Mouse (Mus musculus): ENCODE results near the gene Atp6ap1l. TPM values are rescaled to one million over a fixed set of nuclear protein-coding genes. Genes with fewer than 3 reads are reported as not detected.
A peak's percentile ranks its signal among the peaks of the same experiment; 100 is the strongest.

The Atp6ap1l gene
- polyA plus RNA-seq, 1 experiment from 2014 or later, result not detected

DNA sequence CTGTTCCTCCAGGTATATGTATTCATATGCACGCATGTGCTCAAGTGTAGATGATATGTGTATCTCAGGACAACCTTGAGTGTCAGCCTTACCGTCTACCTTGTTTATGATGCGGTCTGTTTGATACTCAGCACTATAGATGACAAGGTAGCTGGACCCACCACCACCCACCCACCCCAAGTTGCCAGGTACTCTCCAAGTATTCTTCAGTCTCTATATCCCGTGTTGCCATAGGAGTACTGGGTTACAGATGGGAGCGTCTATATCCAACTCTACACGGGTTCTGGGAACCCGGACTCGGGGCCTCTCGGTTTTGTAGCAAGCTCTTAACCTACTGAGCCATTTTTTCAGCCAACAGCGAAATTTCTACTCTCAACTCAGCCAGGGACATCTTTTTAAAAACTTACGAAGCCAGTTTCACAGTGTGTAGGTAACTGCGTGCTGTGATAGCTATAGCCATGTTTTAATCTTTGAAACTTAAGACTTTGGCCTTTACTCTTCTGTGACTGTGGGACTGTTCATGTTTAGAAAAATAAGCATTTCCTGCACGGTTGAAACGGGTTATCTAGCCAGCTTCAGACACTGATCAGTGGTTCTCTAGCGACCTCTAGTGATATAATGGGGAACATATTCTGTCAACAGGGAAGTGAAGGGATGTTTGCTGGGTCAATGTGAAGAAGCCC is 64.5 kb downstream of the Atp6ap1l start:
- ATAC-seq (replicated peaks; ENCODE audit: low FRiP score) (peak; percentile 50; the same call in 1 of the 2 replicates), DNase-seq (ENCODE audit: low spot score) (no peak)
- H3K9ac ChIP-seq (ENCODE audit: low read depth, low read length), result no peak overlapping the region
- no peak overlapping the region for H3K27ac ChIP-seq (ENCODE audit: low read depth, low read length)
- no peaks in the 10 kb centered on the region; the same call in 1 of the 2 replicates for H3K4me1 ChIP-seq (replicated peaks; ENCODE audit: control insufficient read depth, insufficient read depth, low read length)
- H3K9me3 ChIP-seq (ENCODE audit: control insufficient read depth, low read length), result no peaks in the 10 kb centered on the region
- no peaks in the 10 kb centered on the region for H3K36me3 ChIP-seq (ENCODE audit: control insufficient read depth, insufficient read depth, low read length)
- H3K27me3 ChIP-seq (replicated peaks; ENCODE audit: control insufficient read depth, insufficient read depth, low read length), result no peaks in the 10 kb centered on the region
- no peak overlapping the region for H3K4me2 ChIP-seq
- no peak overlapping the region for H3K4me3 ChIP-seq (ENCODE audit: low read depth, low read length)
- 51% methylated on average over 15 of the region's 15 CpGs for WGBS

DNA sequence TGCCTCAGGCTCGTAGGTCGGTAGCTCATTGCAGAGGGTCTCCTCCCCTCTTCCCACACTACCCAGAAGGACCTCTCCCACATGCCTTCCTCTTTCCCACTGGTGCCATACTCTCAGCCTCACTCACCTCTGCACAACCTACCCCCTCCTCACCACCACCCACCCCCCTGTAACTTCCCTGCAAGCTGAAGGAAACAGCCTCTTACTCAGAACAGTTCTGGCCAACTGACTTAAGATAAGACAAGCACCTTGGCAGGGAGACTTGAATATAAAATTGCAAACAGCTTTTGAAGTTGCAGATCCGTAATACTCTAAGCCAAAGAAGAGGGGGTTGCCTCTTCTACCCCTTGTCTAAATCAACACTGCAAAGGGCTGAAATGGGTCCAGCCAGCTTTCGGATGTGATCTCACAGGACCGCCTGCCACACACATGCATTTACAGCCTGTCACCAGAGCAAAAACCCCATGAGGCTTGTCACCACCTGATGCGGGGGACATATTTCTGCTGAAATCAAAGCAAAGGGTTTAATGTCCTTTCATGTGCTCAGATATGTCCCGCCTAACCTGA is 71.4 kb downstream of the Atp6ap1l start:
- Histone ChIP-seq H3K27me3 (replicated peaks; ENCODE audit: control insufficient read depth, insufficient read depth, low read length) (no peaks in the 10 kb centered on the region), H3K9me3 (ENCODE audit: control insufficient read depth, low read length) (no peaks in the 10 kb centered on the region), H3K4me3 (ENCODE audit: low read depth, low read length) (no peak overlapping the region), H3K36me3 (ENCODE audit: control insufficient read depth, insufficient read depth, low read length) (no peaks in the 10 kb centered on the region), H3K9ac (ENCODE audit: low read depth, low read length) (no peak overlapping the region), H3K4me1 (replicated peaks; ENCODE audit: control insufficient read depth, insufficient read depth, low read length) (no peaks in the 10 kb centered on the region), H3K27ac (ENCODE audit: low read depth, low read length) (no peak overlapping the region), H3K4me2 (no peak overlapping the region)
- 73% methylated on average over 7 of the region's 7 CpGs for WGBS
- DNase-seq (ENCODE audit: low spot score) (no peak), ATAC-seq (replicated peaks; ENCODE audit: low FRiP score) (no peak)

Other genes with a start within 250 kb of the Atp6ap1l start
- 307 and 365 TPM in 2 replicates for gene Rps23, start 17.6 kb upstream of the Atp6ap1l start, polyA plus RNA-seq (2014; fragmentation: Nextera tagmentation; extraction: Ambion mirVana)